17 mouse cellular contexts compared by ENCODE assay signal in the genomic region with DNA sequence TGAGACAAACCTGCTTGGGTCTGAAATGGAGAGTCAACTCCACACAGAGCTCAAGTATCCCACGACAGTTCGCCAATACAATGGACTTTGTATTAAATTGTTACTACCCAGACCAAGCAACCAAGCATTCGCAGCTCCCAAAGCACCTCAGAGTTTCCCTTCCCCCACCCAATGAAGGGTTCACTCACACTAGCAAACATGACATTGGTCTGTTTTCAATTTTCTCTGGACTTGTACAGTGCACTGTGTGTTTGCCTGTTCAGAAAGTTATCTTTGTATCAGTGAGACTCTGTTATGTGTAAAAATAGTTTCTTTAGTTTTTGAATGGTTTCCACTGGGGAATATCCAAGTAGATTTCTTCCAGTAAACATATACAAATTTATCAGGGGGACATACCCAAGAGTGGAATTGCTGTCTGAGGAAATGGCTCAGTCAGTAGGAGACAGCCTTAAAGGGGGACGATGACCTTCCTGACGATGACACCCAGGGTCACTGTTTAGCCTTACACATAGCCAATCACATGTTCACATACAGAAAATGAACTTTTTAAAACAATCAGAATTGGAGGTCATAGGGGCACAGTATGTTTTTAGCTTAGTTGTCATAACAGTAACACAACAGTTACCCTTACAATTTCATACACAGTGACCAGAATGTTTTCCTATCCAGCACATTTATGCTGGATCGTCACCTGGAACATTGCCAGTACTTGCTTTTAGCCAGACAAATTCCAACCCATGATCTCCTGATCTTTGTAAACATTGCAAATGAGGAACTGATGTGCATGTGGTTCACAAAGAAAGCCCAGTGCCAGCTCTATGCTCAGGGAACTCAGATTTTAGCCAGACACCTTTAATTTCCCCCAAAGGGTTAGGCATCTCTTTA. TPM values are rescaled to one million over a fixed set of nuclear protein-coding genes. Genes with fewer than 3 reads are reported as not detected.
DNase-seq lines count a peak whose midpoint lies in the region; ATAC-seq and TF ChIP-seq lines count a peak whose summit lies in the region.
"Had no signal": no experiment of that assay in that cellular context is flagged by ENCODE, and none has a peak within 500 bp of the region (broad histone marks: within the 10 kb centered on the region; RNA-seq: fewer than 3 reads in every experiment).

No protein-coding gene starts in this region.

- no peaks in the 10 kb centered on the region for H3K9me3 ChIP-seq in liver, postnatal 0 days (ENCODE audit: low read length)
- H3K9me3 ChIP-seq in stomach, embryonic 15.5 days: no peaks in the 10 kb centered on the region
- H3K9me3 ChIP-seq: forebrain, embryonic 13.5 days; heart, embryonic 15.5 days; midbrain, embryonic 12.5 days had no signal

- 58% methylated on average over 6 of the region's 6 CpGs for WGBS in liver, postnatal 0 days (ENCODE audit: insufficient replicate concordance)
- 72% methylated on average over 6 of the region's 6 CpGs for WGBS in stomach, embryonic 15.5 days

- TF ChIP-seq CTCF in gastrocnemius, adult 2 months (IDR thresholded peaks at IDR 0.05): no peak
- TF ChIP-seq CTCF in liver, postnatal 0 days (IDR thresholded peaks at IDR 0.05; ENCODE audit: low read depth): no peak

- peak; percentile 30 for ATAC-seq in liver, postnatal 0 days
- no peak for ATAC-seq in stomach, embryonic 15.5 days (ENCODE audit: insufficient read depth, low FRiP score, low read depth)
- ATAC-seq: forebrain, embryonic 13.5 days had no signal

- DNase-seq in gastrocnemius, adult 2 months: no peak
- no peak for DNase-seq in gastrocnemius, postnatal 25 days
- DNase-seq in liver, postnatal 0 days: peak; percentile 47
- DNase-seq in liver: no peak
- peak; percentile 6 for DNase-seq in fibroblast of lung, adult 2 months (ENCODE audit: low read depth)
- DNase-seq in cerebellum, postnatal 10 days: no peak
- no peak for DNase-seq in spleen, adult 12 weeks (ENCODE audit: low spot score)
- DNase-seq: cerebellum, adult 8-10 months; gastrocnemius, postnatal 10 days; right cerebral cortex, postnatal 4 days; thymus, adult 18-20 months had no signal

- H3K36me3 ChIP-seq in liver, postnatal 0 days (replicated peaks; ENCODE audit: insufficient read depth, low read length): peaks cover 6% of the 10 kb centered on the region
- H3K36me3 ChIP-seq in stomach, embryonic 15.5 days: peaks cover 4% of the 10 kb centered on the region; the same call in 1 of the 2 replicates

- H3K27me3 ChIP-seq in liver, postnatal 0 days (ENCODE audit: insufficient read depth, low read length): no peaks in the 10 kb centered on the region
- no peaks in the 10 kb centered on the region for H3K27me3 ChIP-seq in stomach, embryonic 15.5 days (replicated peaks)
- H3K27me3 ChIP-seq: heart, embryonic 15.5 days had no signal

- no peak overlapping the region for H3K4me3 ChIP-seq in gastrocnemius, adult 2 months
- no peak overlapping the region for H3K4me3 ChIP-seq in liver, postnatal 0 days (ENCODE audit: low read depth, low read length)
- H3K4me3 ChIP-seq in stomach, embryonic 15.5 days (replicated peaks): no peak overlapping the region
- H3K4me3 ChIP-seq: forebrain, embryonic 13.5 days; heart, embryonic 15.5 days; midbrain, embryonic 12.5 days had no signal

- H3K4me1 ChIP-seq in liver, postnatal 0 days (ENCODE audit: insufficient read depth): peaks cover 12% of the 10 kb centered on the region
- peaks cover 7% of the 10 kb centered on the region; the same call in 1 of the 2 replicates for H3K4me1 ChIP-seq in stomach, embryonic 15.5 days

- intact Hi-C loops in gastrocnemius, adult 2 months (cut with DNase I): loop anchor here (5.0 kb wide), 2 partner anchors 49 to 94 kb away; no protein-coding TSS in a partner anchor

- TF ChIP-seq EP300 in liver, postnatal 0 days (IDR thresholded peaks at IDR 0.05; ENCODE audit: low read depth): peak; percentile 19; the same call in 1 of the 2 replicates

- no peak overlapping the region for H3K9ac ChIP-seq in liver, postnatal 0 days (replicated peaks)
- H3K9ac ChIP-seq in stomach, embryonic 15.5 days: no peak overlapping the region
- H3K9ac ChIP-seq: forebrain, embryonic 13.5 days; heart, embryonic 15.5 days; hindbrain, embryonic 14.5 days; liver, embryonic 14.5 days; midbrain, embryonic 12.5 days had no signal

- H3K27ac ChIP-seq in gastrocnemius, adult 2 months: peak overlapping the region; percentile 0; the same call in 1 of the 2 replicates
- H3K27ac ChIP-seq in liver, postnatal 0 days (ENCODE audit: low read depth): peak overlapping the region; percentile 73
- 0 out of 2 replicates have a peak overlapping the region, but pooled peaks have one; percentile 18 for H3K27ac ChIP-seq in stomach, embryonic 15.5 days
- H3K27ac ChIP-seq: forebrain, embryonic 13.5 days; heart, embryonic 15.5 days; hindbrain, embryonic 14.5 days; liver, embryonic 14.5 days; midbrain, embryonic 12.5 days had no signal

- no peak overlapping the region for H3K4me2 ChIP-seq in liver, postnatal 0 days (ENCODE audit: low read depth, low read length)
- H3K4me2 ChIP-seq in stomach, embryonic 15.5 days: no peak overlapping the region
- H3K4me2 ChIP-seq: forebrain, embryonic 13.5 days; heart, embryonic 15.5 days; hindbrain, embryonic 14.5 days; midbrain, embryonic 12.5 days had no signal

RNA-seq across cellular contexts. Expression of a gene that starts 3.4 kb away (rescaled TPM):
- 100 to 1,000 TPM; 100 to 102 TPM for total RNA-seq in gastrocnemius, adult 2 months (2021)
- 100 to 1,000 TPM in 1 of 2 experiments, 10 to 100 TPM in 1; 99.0 to 104 TPM for total RNA-seq in gastrocnemius, postnatal 25 days (2021)
- polyA plus RNA-seq in liver, postnatal 0 days (2015; fragmentation: Nextera tagmentation; extraction: Ambion mirVana): 108 and 114 TPM in 2 replicates
- 243 and 255 TPM in 2 replicates for polyA plus RNA-seq in stomach, embryonic 15.5 days (2015; fragmentation: Nextera tagmentation; extraction: Ambion mirVana)

RNA-seq across cellular contexts. Expression of a gene that starts 17.7 kb away (rescaled TPM):
- total RNA-seq in gastrocnemius, adult 2 months (2021): not detected
- not detected for total RNA-seq in gastrocnemius, postnatal 25 days (2021)
- polyA plus RNA-seq in liver, postnatal 0 days (2015; fragmentation: Nextera tagmentation; extraction: Ambion mirVana): 0.12 TPM in 1 of 2 replicates, not detected in the other
- 41.3 and 43.3 TPM in 2 replicates for polyA plus RNA-seq in stomach, embryonic 15.5 days (2015; fragmentation: Nextera tagmentation; extraction: Ambion mirVana)
- polyA plus RNA-seq: liver, embryonic 14.5 days had no signal

RNA-seq across cellular contexts. Expression of a gene that starts 39.4 kb away (rescaled TPM):
- under 1 TPM; 0.39 to 0.43 TPM for total RNA-seq in gastrocnemius, adult 2 months (2021)
- under 1 TPM; 0.38 to 0.46 TPM for total RNA-seq in gastrocnemius, postnatal 25 days (2021)
- 0.44 and 0.83 TPM in 2 replicates for polyA plus RNA-seq in liver, postnatal 0 days (2015; fragmentation: Nextera tagmentation; extraction: Ambion mirVana)
- polyA plus RNA-seq in stomach, embryonic 15.5 days (2015; fragmentation: Nextera tagmentation; extraction: Ambion mirVana): 3.3 and 3.9 TPM in 2 replicates

Comparison
In these comparisons a context has a peak if more than half of its experiments do, and no peak if none do; other contexts are left out.
1. DNase-seq: peak in liver, postnatal 0 days (single experiment) and fibroblast of lung, adult 2 months (single experiment); none in gastrocnemius, adult 2 months (single experiment), gastrocnemius, postnatal 25 days (single experiment), liver (single experiment), cerebellum, postnatal 10 days (0 of 2) and spleen, adult 12 weeks (single experiment).
2. H3K27ac ChIP-seq: peak in every context shown above with its lines; median percentile 73 in liver, postnatal 0 days; 18 in stomach, embryonic 15.5 days; 0 in gastrocnemius, adult 2 months.